Mouse (Mus musculus) kidney, adult 2 months (tissue): ENCODE data around the gene Cacna1c. TPM values are rescaled to one million over a fixed set of nuclear protein-coding genes. Genes with fewer than 3 reads are reported as not detected.

ENCODE experiments used
- DNase-seq: peaks from one replicate; pipeline ENCODE4 v3.0.0; 2021
- H3K27ac ChIP-seq: fragments of 200-500 bp; 2 replicates; pipeline ENCODE4 v1.5.1; 2012; ENCODE audit warnings: low read depth, low read length, control low read depth, inconsistent platforms; ENCODE audit not compliant: insufficient read depth
- H3K27me3 ChIP-seq: fragments of 200-500 bp; replicated peaks from 2 replicates; pipeline ENCODE4 v1.6.1; 2012; ENCODE audit warnings: mild to moderate bottlenecking, moderate library complexity, low read length, inconsistent platforms; ENCODE audit not compliant: control insufficient read depth, insufficient read depth
- H3K36me3 ChIP-seq: fragments of 200-500 bp; 2 replicates; pipeline ENCODE4 v1.6.1; 2012; ENCODE audit warnings: mild to moderate bottlenecking, moderate library complexity, low read length, inconsistent platforms; ENCODE audit not compliant: control insufficient read depth, insufficient read depth
- H3K4me1 ChIP-seq: fragments of 200-500 bp; 2 replicates; pipeline ENCODE4 v1.6.1; 2011; ENCODE audit warnings: low read length; ENCODE audit not compliant: control insufficient read depth, insufficient read depth
- H3K4me3 ChIP-seq: fragments of 200-500 bp; 2 replicates; pipeline ENCODE4 v1.5.1; 2011; ENCODE audit warnings: mild to moderate bottlenecking, low read depth, low read length, control low read depth; ENCODE audit not compliant: insufficient read depth
- CTCF ChIP-seq: fragments of 200-500 bp; conservative IDR thresholded peaks from 2 replicates; pipeline ENCODE4 v1.5.1; 2011; ENCODE audit warnings: low read depth, mild to moderate bottlenecking, control low read depth, low read length, moderate library complexity, mixed read lengths; ENCODE audit not compliant: insufficient read depth, insufficient read length
- POLR2A ChIP-seq: fragments of 200-500 bp; IDR thresholded peaks from one replicate; pipeline ENCODE4 v1.6.1; 2011; ENCODE audit warnings: low read depth, low read length, control low read depth
- WGBS: fragments of 180-500 bp; shearing (Covaris S2); methylation state at CpG from one replicate; pipeline ENCODE4 v1.1.7; 2018; 5-methylcytosine and 5-hydroxymethylcytosine counted together
- polyA plus RNA-seq: library from polyadenylated mRNA; depleted of rRNA; stranded (reverse); fragments of >200 nt; gene quantifications from 2 replicates; pipeline ENCODE4 v1.2.3, GENCODE M21; 2012

Gene Cacna1c
- polyA plus RNA-seq, 1 experiment: 0.99 TPM

GRCm38 (mm10) chr6:118678031-118678430, 518.2 kb downstream of the Cacna1c start:
- no peak for DNase-seq
- H3K4me3 ChIP-seq: no peak overlapping the region
- H3K27me3 ChIP-seq: no peaks in the 10 kb centered on the region
- H3K4me1 ChIP-seq: no peaks in the 10 kb centered on the region
- no peak overlapping the region for H3K27ac ChIP-seq
- H3K36me3 ChIP-seq: no peaks in the 10 kb centered on the region
- WGBS: 95% methylated on average over 10 of the region's 10 CpGs
- no peak for TF ChIP-seq POLR2A
- no peak for TF ChIP-seq CTCF

GRCm38 (mm10) chr6:118677306-118677705, 518.9 kb downstream of the Cacna1c start:
- TF ChIP-seq CTCF (no peak), POLR2A (no peak)
- 93% methylated on average over 6 of the region's 6 CpGs for WGBS

GRCm38 (mm10) chr6:118674781-118675180, 521.4 kb downstream of the Cacna1c start:
- TF ChIP-seq CTCF: no peak
- no peak for TF ChIP-seq POLR2A
- H3K4me3 ChIP-seq: no peak overlapping the region
- no peak overlapping the region for H3K27ac ChIP-seq
- no peaks in the 10 kb centered on the region for H3K27me3 ChIP-seq
- WGBS: 91% methylated on average over 4 of the region's 4 CpGs
- no peaks in the 10 kb centered on the region for H3K36me3 ChIP-seq
- no peaks in the 10 kb centered on the region for H3K4me1 ChIP-seq
- no peak for DNase-seq

More at GRCm38 (mm10) chr6:118677306-118677705, 518.9 kb downstream of the Cacna1c start:
- no peaks in the 10 kb centered on the region for H3K4me1 ChIP-seq
- no peak for DNase-seq
- no peak overlapping the region for H3K4me3 ChIP-seq
- no peaks in the 10 kb centered on the region for H3K27me3 ChIP-seq
- H3K36me3 ChIP-seq: no peaks in the 10 kb centered on the region
- no peak overlapping the region for H3K27ac ChIP-seq

- DNase-seq: no peak
- Histone ChIP-seq H3K4me1 (no peaks in the 10 kb centered on the region), H3K36me3 (no peaks in the 10 kb centered on the region), H3K4me3 (no peak overlapping the region), H3K27ac (no peak overlapping the region), H3K27me3 (no peaks in the 10 kb centered on the region)
- TF ChIP-seq POLR2A: no peak
- no peak for TF ChIP-seq CTCF
- 75% methylated on average over 12 of the region's 12 CpGs for WGBS
These were observed 522.1 kb downstream of the Cacna1c start for GRCm38 (mm10) chr6:118673974-118674695.

- Histone ChIP-seq H3K4me1 (no peaks in the 10 kb centered on the region), H3K27ac (no peak overlapping the region), H3K36me3 (no peaks in the 10 kb centered on the region), H3K4me3 (no peak overlapping the region), H3K27me3 (no peaks in the 10 kb centered on the region)
- WGBS: 79% methylated on average over 4 of the region's 4 CpGs
- TF ChIP-seq CTCF (no peak), POLR2A (no peak)
- no peak for DNase-seq
These were observed 542.9 kb downstream of the Cacna1c start for GRCm38 (mm10) chr6:118653331-118653730.

GRCm38 (mm10) chr6:118649121-118649783, 547.0 kb downstream of the Cacna1c start:
- no peak overlapping the region for H3K27ac ChIP-seq
- DNase-seq: no peak

More at GRCm38 (mm10) chr6:118649121-118649783, 547.0 kb downstream of the Cacna1c start:
- no peaks in the 10 kb centered on the region for H3K27me3 ChIP-seq
- 85% methylated on average over 6 of the region's 6 CpGs for WGBS
- TF ChIP-seq POLR2A: no peak
- no peak for TF ChIP-seq CTCF
- no peaks in the 10 kb centered on the region for H3K36me3 ChIP-seq
- H3K4me3 ChIP-seq: no peak overlapping the region
- H3K4me1 ChIP-seq: no peaks in the 10 kb centered on the region
